Mouse (Mus musculus): ENCODE measurements around the gene Oas2.

GRCm38 (mm10) chr5:120779922-120780321, 30.3 kb upstream of the Oas2 start:
- TF ChIP-seq HCFC1 (IDR thresholded peaks at IDR 0.05; ENCODE audit: borderline replicate concordance, insufficient read depth, low read length) = no peak
- TF ChIP-seq MAFK (IDR thresholded peaks at IDR 0.05; ENCODE audit: insufficient read depth, low read depth, low read length) = no peak

Measured in ES-E14 (cell line).